Mouse (Mus musculus) neural tube, embryonic 13.5 days (tissue): ENCODE data around the gene Pgpep1l. TPM values are rescaled to one million over a fixed set of nuclear protein-coding genes. Genes with fewer than 3 reads are reported as not detected.

Experiments used
- ATAC-seq: fragments of 200-750 bp; cut with Nextera tagmentation; 2 replicates; pipeline ENCODE4 v1.8.0; 2017; ENCODE audit warnings: low read depth, mild to moderate bottlenecking, moderate TSS enrichment, moderate library complexity
- H3K27ac ChIP-seq: fragments of 300-500 bp; sonication (generic); replicated peaks from 2 replicates; pipeline ENCODE4 v1.5.1; 2015; ENCODE audit warnings: moderate library complexity, mild to moderate bottlenecking, inconsistent platforms
- H3K27me3 ChIP-seq: fragments of 300-500 bp; sonication (generic); 2 replicates; pipeline ENCODE4 v1.6.1; 2015; ENCODE audit warnings: mild to moderate bottlenecking, inconsistent platforms
- H3K36me3 ChIP-seq: fragments of 300-500 bp; sonication (generic); 2 replicates; pipeline ENCODE4 v1.6.1; 2015; ENCODE audit warnings: mild to moderate bottlenecking, inconsistent platforms
- H3K4me1 ChIP-seq: fragments of 300-500 bp; sonication (generic); replicated peaks from 2 replicates; pipeline ENCODE4 v1.6.1; 2015; ENCODE audit warnings: inconsistent platforms
- H3K4me2 ChIP-seq: fragments of 300-500 bp; sonication (generic); 2 replicates; pipeline ENCODE4 v1.6.1; 2015; ENCODE audit warnings: inconsistent platforms, mild to moderate bottlenecking, moderate library complexity
- H3K4me3 ChIP-seq: fragments of 300-500 bp; sonication (generic); 2 replicates; pipeline ENCODE4 v1.5.1; 2015; ENCODE audit warnings: mild to moderate bottlenecking, inconsistent platforms
- H3K9ac ChIP-seq: fragments of 300-500 bp; sonication (generic); 2 replicates; pipeline ENCODE4 v1.6.1; 2015; ENCODE audit warnings: moderate library complexity, mild to moderate bottlenecking, inconsistent platforms
- H3K9me3 ChIP-seq: fragments of 300-500 bp; sonication (generic); 2 replicates; pipeline ENCODE4 v1.6.1; 2016; ENCODE audit warnings: inconsistent platforms
- WGBS: fragments of 180-500 bp; shearing (Covaris S2); methylation state at CpG from one replicate; pipeline ENCODE4 v1.1.7; 2015; 5-methylcytosine and 5-hydroxymethylcytosine counted together
- polyA plus RNA-seq: library from polyadenylated mRNA; unstranded; fragments of >200 nt; fragmentation: Nextera tagmentation; extraction: Ambion mirVana; gene quantifications from 2 replicates; pipeline ENCODE4 v1.2.1, GENCODE M21; 2015

Pgpep1l gene
- polyA plus RNA-seq, 1 experiment from 2014 or later, result not detected

DNA sequence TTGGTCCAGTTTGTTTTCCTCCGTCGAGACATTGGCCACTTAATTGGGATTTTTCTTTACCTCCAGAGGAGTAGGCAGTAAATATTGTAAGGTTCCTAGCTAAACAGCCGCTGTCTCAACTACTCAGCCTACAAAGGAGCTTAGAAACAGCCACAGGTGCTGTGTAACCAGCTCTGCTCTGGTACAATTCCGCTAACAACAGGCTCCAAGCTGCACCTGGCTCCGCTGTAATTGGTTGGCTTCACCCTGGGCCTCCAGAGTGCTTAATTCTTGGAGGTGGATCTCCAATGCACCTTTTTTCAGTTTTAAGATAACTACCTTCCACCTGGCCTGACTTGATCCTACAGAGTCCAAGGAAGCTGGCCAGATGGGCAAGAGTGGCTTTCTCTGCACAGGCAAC, 40.0 kb downstream of the Pgpep1l start:
- Histone ChIP-seq H3K9ac (no peak overlapping the region), H3K36me3 (peaks cover 69% of the 10 kb centered on the region), H3K9me3 (no peaks in the 10 kb centered on the region), H3K4me3 (no peak overlapping the region), H3K27me3 (no peaks in the 10 kb centered on the region), H3K4me1 (peaks cover 17% of the 10 kb centered on the region), H3K4me2 (no peak overlapping the region), H3K27ac (peak overlapping the region; percentile 80; the same call in 1 of the 2 replicates)
- WGBS, result 92% methylated on average over 5 of the region's 5 CpGs
- no peak for ATAC-seq

DNA sequence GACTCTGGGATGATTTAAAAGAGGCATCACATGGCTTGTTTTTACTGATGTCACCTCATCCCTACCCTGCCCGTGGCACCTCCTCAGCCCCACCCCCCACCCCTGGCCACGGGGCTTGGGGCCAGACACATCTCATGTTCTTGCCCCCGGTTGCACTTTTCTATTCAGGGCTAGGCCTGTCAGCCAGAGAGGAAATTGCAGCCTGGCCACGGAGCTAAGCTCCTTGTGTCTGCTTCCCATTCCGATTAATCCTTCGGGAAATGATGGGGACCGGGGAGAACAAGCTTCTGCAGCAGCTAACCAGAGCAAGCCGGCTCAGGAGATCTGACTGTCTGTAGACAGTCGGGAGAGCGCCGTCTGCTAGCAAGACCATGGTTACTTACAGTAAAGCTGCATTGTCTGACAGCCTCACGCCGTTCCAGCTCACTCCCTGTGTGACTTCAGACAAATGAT, 40.7 kb downstream of the Pgpep1l start:
- WGBS, result 51% methylated on average over 13 of the region's 13 CpGs
- H3K27me3 ChIP-seq, result no peaks in the 10 kb centered on the region
- no peak overlapping the region for H3K4me2 ChIP-seq
- H3K9ac ChIP-seq, result peak overlapping the region; percentile 45; the same call in 1 of the 2 replicates
- H3K27ac ChIP-seq, result peak overlapping the region; percentile 80
- no peak overlapping the region for H3K4me3 ChIP-seq
- peaks cover 74% of the 10 kb centered on the region for H3K36me3 ChIP-seq
- no peaks in the 10 kb centered on the region for H3K9me3 ChIP-seq
- no peak for ATAC-seq
- H3K4me1 ChIP-seq, result peaks cover 16% of the 10 kb centered on the region

DNA sequence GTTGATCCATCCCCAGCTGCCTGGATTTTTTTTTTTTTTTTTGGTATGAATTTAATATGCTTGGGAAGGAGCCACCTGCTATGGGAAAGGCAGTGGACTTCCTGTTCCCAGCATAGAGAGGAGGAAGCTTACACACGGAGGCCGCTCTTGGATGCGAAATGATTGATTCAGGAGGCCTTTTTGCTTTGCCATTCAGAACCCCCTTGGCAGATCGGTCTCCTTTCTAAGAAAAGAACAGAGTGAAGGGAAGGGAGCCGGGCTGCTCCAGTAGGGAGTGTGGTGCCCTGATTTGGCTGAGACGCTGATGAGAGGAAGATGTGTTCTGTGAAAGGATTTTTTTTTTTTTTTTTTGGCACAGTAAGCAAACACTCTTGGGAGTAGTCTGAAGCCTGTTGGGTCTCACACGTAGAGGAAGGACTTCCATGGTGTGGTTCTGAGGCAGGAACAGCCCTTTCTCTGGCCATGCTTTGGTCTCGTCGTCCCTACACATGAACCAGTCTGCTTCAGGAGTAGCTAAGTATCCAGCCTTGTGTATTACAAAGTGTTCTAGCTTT, 42.3 kb downstream of the Pgpep1l start:
- Histone ChIP-seq H3K4me2 (no peak overlapping the region), H3K9ac (no peak overlapping the region), H3K4me1 (peaks cover 13% of the 10 kb centered on the region), H3K27ac (no peak overlapping the region), H3K4me3 (no peak overlapping the region), H3K9me3 (no peaks in the 10 kb centered on the region), H3K36me3 (peaks cover 76% of the 10 kb centered on the region), H3K27me3 (no peaks in the 10 kb centered on the region)
- WGBS, result 81% methylated on average over 9 of the region's 9 CpGs
- ATAC-seq, result no peak

DNA sequence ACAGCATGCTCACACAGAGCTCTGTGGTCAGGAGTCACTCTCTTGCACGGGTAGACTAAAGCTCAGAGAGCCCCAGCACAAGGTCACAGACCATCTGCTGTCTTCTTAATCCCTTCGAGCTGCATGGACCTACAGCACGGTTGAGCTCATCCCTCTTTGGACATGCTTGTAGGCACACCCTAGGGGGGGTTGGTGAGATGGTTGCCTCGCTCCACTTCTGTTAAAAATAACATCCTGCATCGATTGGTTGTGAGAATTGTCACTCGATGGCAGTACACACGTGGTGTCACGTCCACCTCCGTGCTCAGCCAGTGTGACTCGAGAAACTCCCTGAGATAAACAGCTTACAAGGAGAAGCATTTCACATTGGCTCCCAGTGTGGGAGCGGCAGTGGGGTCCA, 45.2 kb downstream of the Pgpep1l start:
- H3K27me3 ChIP-seq, result no peaks in the 10 kb centered on the region
- no peak overlapping the region for H3K4me2 ChIP-seq
- peaks cover 80% of the 10 kb centered on the region for H3K36me3 ChIP-seq
- H3K27ac ChIP-seq, result no peak overlapping the region
- H3K9ac ChIP-seq, result no peak overlapping the region
- 94% methylated on average over 11 of the region's 11 CpGs for WGBS
- H3K9me3 ChIP-seq, result no peaks in the 10 kb centered on the region
- ATAC-seq, result no peak
- H3K4me3 ChIP-seq, result no peak overlapping the region
- H3K4me1 ChIP-seq, result peaks cover 13% of the 10 kb centered on the region

DNA sequence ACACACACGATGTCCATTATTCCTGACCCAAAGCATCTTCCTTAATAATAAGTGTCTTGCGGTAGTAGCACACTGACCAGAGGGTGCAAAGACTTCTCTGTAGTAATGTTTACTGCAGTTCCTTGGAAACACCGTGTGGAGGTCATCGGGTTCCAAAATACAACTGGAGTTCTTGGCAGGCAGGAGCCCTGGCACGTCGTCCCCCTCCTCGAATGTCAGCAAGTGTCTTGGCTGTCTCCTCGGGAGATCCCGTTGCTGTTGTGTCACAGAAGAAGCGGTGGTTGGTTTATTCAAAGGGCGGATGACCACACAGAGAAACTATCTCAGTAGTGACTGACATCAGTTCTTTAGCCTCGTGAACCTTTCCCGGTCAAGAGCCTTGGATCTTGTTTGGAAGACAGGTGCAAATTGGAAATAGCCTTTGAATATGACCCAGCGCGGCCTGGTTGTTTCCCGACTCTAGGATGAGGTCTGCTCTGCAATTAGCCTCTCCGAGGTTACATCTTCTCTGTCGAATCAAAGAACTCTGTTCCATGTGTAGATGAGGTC, 48.4 kb downstream of the Pgpep1l start:
- Histone ChIP-seq H3K9ac (no peak overlapping the region), H3K27me3 (no peaks in the 10 kb centered on the region), H3K4me1 (no peaks in the 10 kb centered on the region), H3K9me3 (no peaks in the 10 kb centered on the region), H3K4me3 (no peak overlapping the region), H3K36me3 (peaks cover 91% of the 10 kb centered on the region), H3K4me2 (no peak overlapping the region), H3K27ac (no peak overlapping the region)
- no peak for ATAC-seq
- 94% methylated on average over 18 of the region's 18 CpGs for WGBS

DNA sequence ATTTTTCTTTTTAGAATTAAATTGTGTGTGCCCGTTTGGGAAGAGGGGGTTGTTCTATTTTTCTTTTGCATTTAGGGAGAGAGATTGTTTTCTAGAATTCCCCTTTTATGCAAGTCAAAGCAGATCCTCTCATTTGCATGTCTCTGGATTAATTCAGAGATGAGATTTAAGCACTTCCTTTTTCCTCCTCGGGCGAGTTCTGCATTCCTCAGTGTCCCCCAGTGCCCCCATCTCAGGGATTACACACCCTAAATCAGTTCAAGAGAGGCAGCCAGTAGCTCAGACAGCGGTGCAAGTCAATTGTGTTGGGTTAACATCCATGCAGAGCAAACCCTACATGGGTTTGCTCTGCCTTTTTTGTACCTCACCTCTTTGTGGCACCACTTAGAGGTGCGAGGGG, 50.2 kb downstream of the Pgpep1l start:
- H3K27me3 ChIP-seq, result no peaks in the 10 kb centered on the region
- H3K4me1 ChIP-seq, result no peaks in the 10 kb centered on the region
- no peak overlapping the region for H3K27ac ChIP-seq
- WGBS, result 71% methylated on average over 5 of the region's 5 CpGs
- peaks cover 93% of the 10 kb centered on the region for H3K36me3 ChIP-seq
- no peak overlapping the region for H3K4me3 ChIP-seq
- H3K4me2 ChIP-seq, result no peak overlapping the region
- H3K9ac ChIP-seq, result no peak overlapping the region
- no peak for ATAC-seq
- H3K9me3 ChIP-seq, result no peaks in the 10 kb centered on the region

DNA sequence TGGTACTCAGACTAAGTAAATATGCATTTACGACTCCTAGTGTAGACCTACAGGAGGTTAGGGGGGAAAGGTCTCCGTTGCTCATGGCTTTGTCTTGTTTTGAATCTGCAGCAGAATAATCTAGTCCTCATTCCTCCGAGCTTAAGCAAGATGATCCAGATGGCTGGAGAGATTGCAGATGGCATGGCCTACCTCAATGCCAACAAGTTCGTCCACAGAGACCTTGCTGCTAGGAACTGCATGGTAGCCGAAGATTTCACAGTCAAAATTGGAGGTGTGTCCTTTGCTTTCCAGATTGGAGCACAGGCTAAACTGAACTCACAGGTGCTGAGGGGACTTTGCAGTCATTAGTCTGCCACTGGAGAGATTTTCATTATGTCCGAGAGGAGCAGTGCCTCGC, 52.1 kb downstream of the Pgpep1l start:
- H3K27ac ChIP-seq, result no peak overlapping the region
- no peaks in the 10 kb centered on the region for H3K27me3 ChIP-seq
- no peaks in the 10 kb centered on the region for H3K4me1 ChIP-seq
- no peak overlapping the region for H3K9ac ChIP-seq
- no peak for ATAC-seq
- no peak overlapping the region for H3K4me3 ChIP-seq
- peaks cover 93% of the 10 kb centered on the region for H3K36me3 ChIP-seq
- H3K9me3 ChIP-seq, result no peaks in the 10 kb centered on the region
- 90% methylated on average over 7 of the region's 7 CpGs for WGBS
- H3K4me2 ChIP-seq, result no peak overlapping the region

DNA sequence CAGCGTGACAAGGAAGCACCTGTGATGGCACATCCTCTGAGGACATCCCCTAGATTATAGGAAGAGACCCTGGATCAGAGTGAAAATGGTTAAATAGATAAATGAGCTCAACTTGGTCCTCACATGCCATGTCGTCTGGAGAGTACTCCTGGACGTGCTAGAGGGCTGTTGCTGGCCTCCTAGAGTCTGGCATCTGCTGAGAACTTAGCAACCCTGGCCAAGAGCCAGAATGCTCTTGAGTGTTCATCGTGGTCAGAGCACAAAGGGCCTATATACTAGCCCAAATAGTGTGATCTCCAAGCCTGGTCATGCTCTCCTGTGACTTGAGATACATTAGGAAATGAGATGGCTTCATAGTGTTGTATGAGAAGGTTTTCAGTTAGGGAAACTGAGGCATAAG, 53.6 kb downstream of the Pgpep1l start:
- Histone ChIP-seq H3K27ac (no peak overlapping the region), H3K4me2 (no peak overlapping the region), H3K36me3 (peaks cover 93% of the 10 kb centered on the region), H3K9ac (no peak overlapping the region), H3K27me3 (no peaks in the 10 kb centered on the region), H3K9me3 (no peaks in the 10 kb centered on the region), H3K4me3 (no peak overlapping the region), H3K4me1 (no peaks in the 10 kb centered on the region)
- WGBS, result 61% methylated on average over 4 of the region's 4 CpGs
- ATAC-seq, result no peak

DNA sequence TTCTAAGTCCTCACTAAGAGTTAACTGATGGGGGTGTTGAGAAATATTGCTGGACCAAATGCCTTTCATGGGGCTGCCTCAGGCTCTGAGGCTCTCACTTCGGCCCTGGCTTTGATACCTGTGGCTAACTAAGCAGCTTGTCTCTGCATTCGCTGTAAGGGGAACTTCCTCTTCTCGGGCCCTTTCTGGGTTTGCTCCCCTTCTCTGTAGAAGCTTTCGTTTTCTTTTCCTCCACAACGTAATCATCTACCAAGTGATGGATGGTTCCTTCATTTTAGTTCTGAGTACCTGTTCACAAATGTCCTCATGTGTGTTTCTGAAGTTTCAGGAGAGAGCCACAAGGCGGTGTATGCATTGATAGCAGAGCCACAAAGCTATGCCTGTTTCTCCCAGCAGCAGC, 55.0 kb downstream of the Pgpep1l start:
- H3K36me3 ChIP-seq, result peaks cover 93% of the 10 kb centered on the region
- H3K4me1 ChIP-seq, result no peaks in the 10 kb centered on the region
- no peak for ATAC-seq
- 94% methylated on average over 6 of the region's 6 CpGs for WGBS
- no peak overlapping the region for H3K27ac ChIP-seq
- H3K27me3 ChIP-seq, result no peaks in the 10 kb centered on the region
- no peak overlapping the region for H3K4me3 ChIP-seq
- no peak overlapping the region for H3K4me2 ChIP-seq
- no peaks in the 10 kb centered on the region for H3K9me3 ChIP-seq
- no peak overlapping the region for H3K9ac ChIP-seq

DNA sequence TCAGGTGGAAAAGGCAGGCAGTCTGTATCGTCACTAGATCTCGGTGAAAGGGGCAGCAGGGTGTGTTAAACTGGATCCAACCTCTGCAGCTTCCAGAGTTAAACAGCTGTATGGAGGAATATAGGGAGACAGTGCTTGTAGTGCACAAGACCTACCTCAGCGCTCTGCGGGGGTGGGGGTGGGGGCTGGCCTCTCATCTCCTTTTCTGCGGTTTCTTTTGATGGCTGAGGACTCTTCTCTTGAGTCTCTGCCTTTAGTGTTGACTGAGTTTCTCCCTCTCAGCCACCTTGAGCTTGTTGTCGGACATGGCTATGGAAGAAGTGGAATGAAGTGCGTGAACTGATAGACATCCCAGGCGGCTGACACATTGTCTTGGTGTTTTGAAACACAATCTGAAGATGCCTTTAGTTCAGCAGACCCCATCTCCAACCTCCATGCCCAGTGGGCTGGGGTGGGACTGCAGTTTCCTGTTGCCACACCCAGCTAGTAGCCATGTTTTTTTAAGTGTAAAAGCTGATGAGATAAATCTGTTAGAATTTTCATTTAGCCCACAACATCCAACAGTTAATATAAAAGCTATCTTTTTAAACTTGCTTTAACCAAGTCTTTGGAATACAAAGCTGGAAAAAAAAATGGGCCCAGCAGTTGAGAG, 58.1 kb downstream of the Pgpep1l start:
- H3K9ac ChIP-seq, result no peak overlapping the region
- no peaks in the 10 kb centered on the region for H3K27me3 ChIP-seq
- H3K27ac ChIP-seq, result no peak overlapping the region
- H3K4me3 ChIP-seq, result no peak overlapping the region
- no peaks in the 10 kb centered on the region for H3K9me3 ChIP-seq
- no peaks in the 10 kb centered on the region for H3K4me1 ChIP-seq
- 91% methylated on average over 8 of the region's 8 CpGs for WGBS
- no peak overlapping the region for H3K4me2 ChIP-seq
- no peak for ATAC-seq
- H3K36me3 ChIP-seq, result peaks cover 93% of the 10 kb centered on the region

DNA sequence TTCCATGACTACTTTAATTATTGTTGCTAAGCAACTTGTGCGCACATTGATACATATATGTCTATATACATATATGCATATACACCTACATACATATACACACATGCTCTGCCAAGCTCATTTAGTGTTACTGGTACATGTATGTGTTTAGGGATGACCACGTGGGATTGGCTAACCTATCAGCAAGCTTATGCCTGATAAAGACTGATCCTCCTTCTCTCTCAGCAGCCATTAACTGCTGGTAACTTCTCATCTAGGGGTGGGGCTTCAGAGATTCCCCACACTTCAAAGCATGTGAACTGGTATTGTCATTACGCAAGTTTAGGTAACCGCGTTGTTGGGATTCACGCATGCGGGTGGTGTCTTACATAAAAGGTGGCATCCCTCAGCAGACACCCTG, 64.4 kb downstream of the Pgpep1l start:
- Histone ChIP-seq H3K4me2 (no peak overlapping the region), H3K27me3 (no peaks in the 10 kb centered on the region), H3K36me3 (peaks cover 90% of the 10 kb centered on the region), H3K27ac (no peak overlapping the region), H3K4me3 (no peak overlapping the region), H3K9me3 (no peaks in the 10 kb centered on the region), H3K9ac (no peak overlapping the region), H3K4me1 (0 out of 2 replicates have a peak, but pooled peaks cover 3% of the 10 kb centered on the region)
- 96% methylated on average over 7 of the region's 7 CpGs for WGBS
- no peak for ATAC-seq

DNA sequence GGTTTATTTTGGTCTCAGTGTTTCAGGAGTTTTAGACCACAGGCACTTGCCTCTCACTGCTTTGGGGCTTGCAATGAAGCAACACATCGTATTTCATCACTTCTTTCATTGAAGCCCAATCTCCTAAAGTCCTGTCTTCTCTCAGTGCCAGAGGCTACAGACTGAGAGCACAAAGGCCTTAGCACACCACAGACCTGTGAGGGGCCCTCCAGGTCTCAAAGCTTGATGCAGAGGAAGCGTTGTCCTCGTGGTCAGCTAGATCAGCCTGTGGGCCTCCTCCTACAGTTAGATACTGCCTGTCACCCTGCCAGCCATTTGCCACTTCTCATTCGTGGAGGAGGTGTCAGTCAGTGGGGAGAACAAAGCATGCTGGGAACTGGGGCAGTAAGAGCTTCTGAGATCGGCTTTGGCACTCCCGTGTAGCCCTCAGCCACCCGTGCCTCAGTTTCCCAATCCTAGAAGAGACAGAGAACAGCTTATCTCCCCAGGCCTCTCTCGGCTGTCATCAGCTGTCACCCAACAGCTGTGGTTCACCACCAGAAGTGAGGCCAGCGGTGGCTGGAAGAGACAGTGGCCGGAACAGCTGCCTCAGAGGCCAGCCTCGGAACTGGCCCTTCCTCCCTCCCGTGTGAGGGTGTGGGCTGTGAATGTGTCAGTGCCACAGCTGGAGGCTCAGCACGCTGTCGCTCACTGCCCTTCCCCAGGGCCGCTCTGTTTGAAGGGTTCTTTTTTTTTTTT, 69.9 kb downstream of the Pgpep1l start:
- H3K9ac ChIP-seq, result no peak overlapping the region
- H3K27me3 ChIP-seq, result no peaks in the 10 kb centered on the region
- peaks cover 92% of the 10 kb centered on the region for H3K36me3 ChIP-seq
- H3K4me3 ChIP-seq, result no peak overlapping the region
- H3K9me3 ChIP-seq, result no peaks in the 10 kb centered on the region
- no peak overlapping the region for H3K4me2 ChIP-seq
- WGBS, result 90% methylated on average over 15 of the region's 15 CpGs
- H3K27ac ChIP-seq, result no peak overlapping the region
- H3K4me1 ChIP-seq, result 0 out of 2 replicates have a peak, but pooled peaks cover 3% of the 10 kb centered on the region
- no peak for ATAC-seq
